In genomic region chr8:47967045-47967920, GRCm38 (mm10) we compare ENCODE assay signal across 18 mouse cellular contexts. TPM values are rescaled to one million over a fixed set of nuclear protein-coding genes. Genes with fewer than 3 reads are reported as not detected.
DNase-seq lines count a peak whose midpoint lies in the region; ATAC-seq and TF ChIP-seq lines count a peak whose summit lies in the region.
"Had no signal": no experiment of that assay in that cellular context is flagged by ENCODE, and none has a peak within 500 bp of the region (broad histone marks: within the 10 kb centered on the region; RNA-seq: fewer than 3 reads in every experiment).

No protein-coding gene starts in this region.

- H3K9me3 ChIP-seq in hindbrain, postnatal 0 days (ENCODE audit: low read length), result no peaks in the 10 kb centered on the region
- no peaks in the 10 kb centered on the region for H3K9me3 ChIP-seq in hindbrain, embryonic 14.5 days (ENCODE audit: control insufficient read depth, low read length)
- H3K9me3 ChIP-seq in embryonic facial prominence, embryonic 13.5 days, result no peaks in the 10 kb centered on the region
- H3K9me3 ChIP-seq: forebrain, embryonic 15.5 days; midbrain, embryonic 15.5 days; neural tube, embryonic 12.5 days had no signal

- no peak overlapping the region for H3K27ac ChIP-seq in hindbrain, postnatal 0 days
- H3K27ac ChIP-seq in hindbrain, embryonic 14.5 days, result no peak overlapping the region
- H3K27ac ChIP-seq in embryonic facial prominence, embryonic 13.5 days, result no peak overlapping the region
- H3K27ac ChIP-seq in kidney, adult 2 months (ENCODE audit: insufficient read depth, low read depth, low read length), result peak overlapping the region; percentile 70
- H3K27ac ChIP-seq: forebrain, embryonic 15.5 days; gastrocnemius, adult 2 months; midbrain, embryonic 15.5 days; neural tube, embryonic 12.5 days had no signal

- 0 out of 2 replicates have a peak overlapping the region, but pooled peaks have one; percentile 3 for H3K4me2 ChIP-seq in hindbrain, postnatal 0 days (ENCODE audit: low read depth, low read length)
- no peak overlapping the region for H3K4me2 ChIP-seq in hindbrain, embryonic 14.5 days (replicated peaks)
- H3K4me2 ChIP-seq in embryonic facial prominence, embryonic 13.5 days, result no peak overlapping the region
- H3K4me2 ChIP-seq: forebrain, embryonic 15.5 days; midbrain, embryonic 15.5 days; neural tube, embryonic 12.5 days had no signal

- no peak overlapping the region for H3K4me3 ChIP-seq in hindbrain, postnatal 0 days (ENCODE audit: low read length)
- no peak overlapping the region for H3K4me3 ChIP-seq in hindbrain, embryonic 14.5 days (replicated peaks; ENCODE audit: low read length)
- H3K4me3 ChIP-seq in embryonic facial prominence, embryonic 13.5 days, result no peak overlapping the region
- peak overlapping the region; percentile 15; the same call in 1 of the 2 replicates for H3K4me3 ChIP-seq in kidney, adult 2 months (ENCODE audit: insufficient read depth, low read depth, low read length)
- H3K4me3 ChIP-seq: forebrain, embryonic 15.5 days; gastrocnemius, adult 2 months; midbrain, embryonic 15.5 days; neural tube, embryonic 12.5 days had no signal

- H3K9ac ChIP-seq in hindbrain, postnatal 0 days (replicated peaks; ENCODE audit: low read length), result no peak overlapping the region
- H3K9ac ChIP-seq in hindbrain, embryonic 14.5 days, result no peak overlapping the region
- peak overlapping the region; percentile 44; the same call in 1 of the 2 replicates for H3K9ac ChIP-seq in embryonic facial prominence, embryonic 13.5 days
- H3K9ac ChIP-seq: forebrain, embryonic 15.5 days; midbrain, embryonic 15.5 days; neural tube, embryonic 12.5 days had no signal

- H3K4me1 ChIP-seq in hindbrain, postnatal 0 days (ENCODE audit: insufficient read depth, low read length), result no peaks in the 10 kb centered on the region
- peaks cover 13% of the 10 kb centered on the region for H3K4me1 ChIP-seq in hindbrain, embryonic 14.5 days (replicated peaks; ENCODE audit: control insufficient read depth, insufficient read depth, low read length)
- peaks cover 22% of the 10 kb centered on the region for H3K4me1 ChIP-seq in embryonic facial prominence, embryonic 13.5 days
- peaks cover 38% of the 10 kb centered on the region for H3K4me1 ChIP-seq in kidney, adult 2 months (ENCODE audit: control insufficient read depth, insufficient read depth, low read length)
- H3K4me1 ChIP-seq: midbrain, embryonic 15.5 days had no signal

- no peaks in the 10 kb centered on the region for H3K27me3 ChIP-seq in hindbrain, postnatal 0 days (ENCODE audit: insufficient read depth, low read length)
- H3K27me3 ChIP-seq in hindbrain, embryonic 14.5 days (ENCODE audit: control insufficient read depth, insufficient read depth, low read length), result no peaks in the 10 kb centered on the region
- no peaks in the 10 kb centered on the region for H3K27me3 ChIP-seq in embryonic facial prominence, embryonic 13.5 days
- no peaks in the 10 kb centered on the region for H3K27me3 ChIP-seq in kidney, adult 2 months (replicated peaks; ENCODE audit: control insufficient read depth, insufficient read depth, low read length)
- H3K27me3 ChIP-seq: forebrain, embryonic 15.5 days; midbrain, embryonic 15.5 days; neural tube, embryonic 12.5 days had no signal

- no peak for TF ChIP-seq POLR2A in kidney, adult 2 months (IDR thresholded peaks at IDR 0.05; ENCODE audit: low read depth, low read length)

- ATAC-seq in hindbrain, postnatal 0 days, result peak; percentile 47; the same call in 1 of the 2 replicates
- no peak for ATAC-seq in hindbrain, embryonic 14.5 days (ENCODE audit: low FRiP score)
- no peak for ATAC-seq in embryonic facial prominence, embryonic 13.5 days (ENCODE audit: insufficient number of reproducible peaks, insufficient read depth, low FRiP score, low TSS enrichment, low read depth)
- ATAC-seq: CD4-positive, CD25-positive, alpha-beta regulatory T cell, adult 4 months; forebrain, embryonic 15.5 days; intestine, postnatal 0 days; midbrain, embryonic 15.5 days had no signal

- WGBS in hindbrain, postnatal 0 days, result 54% methylated on average over 20 of the region's 20 CpGs
- 66% methylated on average over 20 of the region's 20 CpGs for WGBS in hindbrain, embryonic 14.5 days
- 62% methylated on average over 20 of the region's 20 CpGs for WGBS in embryonic facial prominence, embryonic 13.5 days
- WGBS in kidney, adult 2 months, result 28% methylated on average over 20 of the region's 20 CpGs

- no peaks in the 10 kb centered on the region for H3K36me3 ChIP-seq in hindbrain, postnatal 0 days (ENCODE audit: insufficient read depth, low read length)
- no peaks in the 10 kb centered on the region for H3K36me3 ChIP-seq in hindbrain, embryonic 14.5 days (replicated peaks; ENCODE audit: control insufficient read depth, insufficient read depth)
- H3K36me3 ChIP-seq in embryonic facial prominence, embryonic 13.5 days, result no peaks in the 10 kb centered on the region
- H3K36me3 ChIP-seq in kidney, adult 2 months (ENCODE audit: control insufficient read depth, insufficient read depth, low read length), result no peaks in the 10 kb centered on the region
- H3K36me3 ChIP-seq: forebrain, embryonic 15.5 days; midbrain, embryonic 15.5 days; neural tube, embryonic 12.5 days had no signal

- no peak for TF ChIP-seq CTCF in hindbrain, postnatal 0 days (IDR thresholded peaks at IDR 0.05; ENCODE audit: low read depth)
- no peak for TF ChIP-seq CTCF in kidney, adult 2 months (conservative IDR thresholded peaks at IDR 0.05; ENCODE audit: insufficient read depth, insufficient read length, low read depth, low read length)

- DNase-seq in hindbrain, postnatal 0 days (ENCODE audit: low spot score), result peak; percentile 44
- DNase-seq in hindbrain, embryonic 14.5 days (ENCODE audit: low spot score), result no peak
- DNase-seq in kidney, adult 2 months, result peak; percentile 94
- DNase-seq in kidney, postnatal 25 days, result peak; percentile 76 to 88
- no peak for DNase-seq in urinary bladder, postnatal 4 days (ENCODE audit: low spot score in 2 of 2)
- DNase-seq in thymus, adult 18-20 months, result no peak
- DNase-seq: adrenal gland, postnatal 10 days; cerebellum, adult 18-20 months; gastrocnemius, adult 2 months; layer of hippocampus, postnatal 36 days; liver; lung, adult 2 months had no signal

RNA-seq across cellular contexts. Expression of gene Wwc2, which starts 23.4 kb away (rescaled TPM):
- 10.0 and 11.2 TPM in 2 replicates for total RNA-seq in hindbrain, postnatal 0 days (2014; rRNA removed)
- 5.2 and 5.3 TPM in 2 replicates for polyA plus RNA-seq in hindbrain, postnatal 0 days (2015; fragmentation: Nextera tagmentation; extraction: Ambion mirVana)
- 7.3 and 7.7 TPM in 2 replicates for polyA plus RNA-seq in hindbrain, embryonic 14.5 days (2014; fragmentation: Nextera tagmentation; extraction: Ambion mirVana)
- polyA plus RNA-seq in embryonic facial prominence, embryonic 13.5 days (2015; fragmentation: Nextera tagmentation; extraction: Ambion mirVana), result 12.5 and 12.9 TPM in 2 replicates
- polyA plus RNA-seq in kidney, adult 2 months (2012; rRNA removed), result 20.4 and 22.1 TPM in 2 replicates

Comparison
In these comparisons a context has a peak if more than half of its experiments do, and no peak if none do; other contexts are left out.
1. DNase-seq: peak in hindbrain, postnatal 0 days (single experiment), kidney, adult 2 months (single experiment) and kidney, postnatal 25 days (2 of 2); none in hindbrain, embryonic 14.5 days (single experiment), urinary bladder, postnatal 4 days (0 of 2) and thymus, adult 18-20 months (0 of 2).